Mouse (Mus musculus): ENCODE data around the gene Faap20. TPM values are rescaled to one million over a fixed set of nuclear protein-coding genes. Genes with fewer than 3 reads are reported as not detected.

The Faap20 gene
- polyA plus RNA-seq, 1 experiment from 2014 or later = 43.5 TPM

GRCm38 (mm10) chr4:155222841-155223593 lies 26.6 kb upstream of the Faap20 start:
- H3K9ac ChIP-seq (ENCODE audit: low read length) = peak overlapping the region; percentile 96
- peaks cover 17% of the 10 kb centered on the region for H3K4me1 ChIP-seq (replicated peaks; ENCODE audit: control insufficient read depth, insufficient read depth)
- ATAC-seq (ENCODE audit: low FRiP score, low TSS enrichment) (peak; percentile 99), DNase-seq (ENCODE audit: low spot score) (peak; percentile 100)
- H3K27ac ChIP-seq (replicated peaks) = peak overlapping the region; percentile 97
- H3K4me2 ChIP-seq (replicated peaks; ENCODE audit: low read depth) = peak overlapping the region; percentile 95
- no peaks in the 10 kb centered on the region for H3K9me3 ChIP-seq (ENCODE audit: control insufficient read depth, low read length)
- TF ChIP-seq EP300 (optimal IDR thresholded peaks at IDR 0.05) = no peak
- TF ChIP-seq CTCF (IDR thresholded peaks at IDR 0.05; ENCODE audit: low read depth) = peak; percentile 56
- H3K27me3 ChIP-seq (ENCODE audit: control insufficient read depth, insufficient read depth, low read length) = no peaks in the 10 kb centered on the region
- H3K36me3 ChIP-seq (ENCODE audit: control insufficient read depth, insufficient read depth, low read length) = no peaks in the 10 kb centered on the region
- peak overlapping the region; percentile 27 for H3K4me3 ChIP-seq (ENCODE audit: low read depth, low read length)
- 1% methylated on average over 65 of the region's 116 CpGs for WGBS

GRCm38 (mm10) chr4:155223594-155224528 lies 25.7 kb upstream of the Faap20 start:
- Histone ChIP-seq H3K4me2 (replicated peaks; ENCODE audit: low read depth) (peak overlapping the region; percentile 71), H3K36me3 (ENCODE audit: control insufficient read depth, insufficient read depth, low read length) (no peaks in the 10 kb centered on the region), H3K4me1 (replicated peaks; ENCODE audit: control insufficient read depth, insufficient read depth) (peaks cover 9% of the 10 kb centered on the region), H3K9me3 (ENCODE audit: control insufficient read depth, low read length) (no peaks in the 10 kb centered on the region), H3K9ac (ENCODE audit: low read length) (peak overlapping the region; percentile 85), H3K27ac (replicated peaks) (peak overlapping the region; percentile 97), H3K4me3 (ENCODE audit: low read depth, low read length) (peak overlapping the region; percentile 27), H3K27me3 (ENCODE audit: control insufficient read depth, insufficient read depth, low read length) (no peaks in the 10 kb centered on the region)
- 31% methylated on average over 20 of the region's 20 CpGs for WGBS
- TF ChIP-seq EP300 (optimal IDR thresholded peaks at IDR 0.05) (no peak), CTCF (IDR thresholded peaks at IDR 0.05; ENCODE audit: low read depth) (no peak)
- ATAC-seq (ENCODE audit: low FRiP score, low TSS enrichment) = no peak
- DNase-seq (ENCODE audit: low spot score) = no peak

- H3K4me1 ChIP-seq (replicated peaks; ENCODE audit: control insufficient read depth, insufficient read depth) = no peaks in the 10 kb centered on the region
- H3K9ac ChIP-seq (ENCODE audit: low read length) = no peak overlapping the region
- DNase-seq (ENCODE audit: low spot score) (no peak), ATAC-seq (ENCODE audit: low FRiP score, low TSS enrichment) (no peak)
- H3K4me2 ChIP-seq (replicated peaks; ENCODE audit: low read depth) = no peak overlapping the region
- H3K27me3 ChIP-seq (ENCODE audit: control insufficient read depth, insufficient read depth, low read length) = no peaks in the 10 kb centered on the region
- WGBS = 79% methylated on average over 5 of the region's 5 CpGs
- H3K9me3 ChIP-seq (ENCODE audit: control insufficient read depth, low read length) = no peaks in the 10 kb centered on the region
- TF ChIP-seq CTCF (IDR thresholded peaks at IDR 0.05; ENCODE audit: low read depth) (no peak), EP300 (optimal IDR thresholded peaks at IDR 0.05) (no peak)
- no peaks in the 10 kb centered on the region for H3K36me3 ChIP-seq (ENCODE audit: control insufficient read depth, insufficient read depth, low read length)
- no peak overlapping the region for H3K27ac ChIP-seq (replicated peaks)
- no peak overlapping the region for H3K4me3 ChIP-seq (ENCODE audit: low read depth, low read length)
Measured at GRCm38 (mm10) chr4:155225918-155226317, 23.7 kb upstream of the Faap20 start.

GRCm38 (mm10) chr4:155227986-155228385 lies 21.6 kb upstream of the Faap20 start:
- no peak for ATAC-seq (ENCODE audit: low FRiP score, low TSS enrichment)
- no peak for TF ChIP-seq CTCF (IDR thresholded peaks at IDR 0.05; ENCODE audit: low read depth)
- no peak for TF ChIP-seq EP300 (optimal IDR thresholded peaks at IDR 0.05)
- Histone ChIP-seq H3K9ac (ENCODE audit: low read length) (no peak overlapping the region), H3K4me3 (ENCODE audit: low read depth, low read length) (no peak overlapping the region), H3K4me2 (replicated peaks; ENCODE audit: low read depth) (no peak overlapping the region), H3K27me3 (ENCODE audit: control insufficient read depth, insufficient read depth, low read length) (no peaks in the 10 kb centered on the region), H3K9me3 (ENCODE audit: control insufficient read depth, low read length) (no peaks in the 10 kb centered on the region), H3K36me3 (ENCODE audit: control insufficient read depth, insufficient read depth, low read length) (no peaks in the 10 kb centered on the region), H3K27ac (replicated peaks) (no peak overlapping the region), H3K4me1 (replicated peaks; ENCODE audit: control insufficient read depth, insufficient read depth) (no peaks in the 10 kb centered on the region)
- 65% methylated on average over 4 of the region's 4 CpGs for WGBS
- no peak for DNase-seq (ENCODE audit: low spot score)

- no peak overlapping the region for H3K4me3 ChIP-seq (ENCODE audit: low read depth, low read length)
Measured at GRCm38 (mm10) chr4:155228461-155228860, 21.1 kb upstream of the Faap20 start.

More at GRCm38 (mm10) chr4:155228461-155228860, 21.1 kb upstream of the Faap20 start:
- DNase-seq (ENCODE audit: low spot score) (no peak), ATAC-seq (ENCODE audit: low FRiP score, low TSS enrichment) (no peak)
- Histone ChIP-seq H3K27ac (replicated peaks) (no peak overlapping the region), H3K9ac (ENCODE audit: low read length) (no peak overlapping the region), H3K4me2 (replicated peaks; ENCODE audit: low read depth) (no peak overlapping the region), H3K9me3 (ENCODE audit: control insufficient read depth, low read length) (no peaks in the 10 kb centered on the region), H3K4me1 (replicated peaks; ENCODE audit: control insufficient read depth, insufficient read depth) (no peaks in the 10 kb centered on the region; the same call in 1 of the 2 replicates), H3K27me3 (ENCODE audit: control insufficient read depth, insufficient read depth, low read length) (no peaks in the 10 kb centered on the region), H3K36me3 (ENCODE audit: control insufficient read depth, insufficient read depth, low read length) (no peaks in the 10 kb centered on the region)
- TF ChIP-seq EP300 (optimal IDR thresholded peaks at IDR 0.05) = no peak
- no peak for TF ChIP-seq CTCF (IDR thresholded peaks at IDR 0.05; ENCODE audit: low read depth)
- 63% methylated on average over 5 of the region's 5 CpGs for WGBS

Measured in stomach, postnatal 0 days (tissue).